Mouse (Mus musculus) erythroblast, embryonic 14.5 days (primary cell): ENCODE data around the gene Mbtps1. TPM values are rescaled to one million over a fixed set of nuclear protein-coding genes. Genes with fewer than 3 reads are reported as not detected.
A peak's percentile ranks its signal among the peaks of the same experiment; 100 is the strongest.

Experiments
- H3K27me3 ChIP-seq: 2 replicates; pipeline ENCODE4 v1.6.1; 2012; ENCODE audit warnings: inconsistent platforms; ENCODE audit not compliant: control insufficient read depth
- H3K36me3 ChIP-seq: 2 replicates; pipeline ENCODE4 v1.6.1; 2012; ENCODE audit warnings: mild to moderate bottlenecking, inconsistent platforms; ENCODE audit not compliant: control insufficient read depth
- H3K4me1 ChIP-seq: 2 replicates; pipeline ENCODE4 v1.6.1; 2012; ENCODE audit warnings: inconsistent platforms; ENCODE audit not compliant: control insufficient read depth
- H3K4me3 ChIP-seq: replicated peaks from 2 replicates; pipeline ENCODE3; 2012; ENCODE audit warnings: moderate library complexity, mild to moderate bottlenecking, inconsistent platforms
- H3K9me3 ChIP-seq: 2 replicates; pipeline ENCODE4 v1.6.1; 2012; ENCODE audit warnings: low read length, inconsistent platforms, mixed read lengths; ENCODE audit not compliant: control insufficient read depth
- GATA1 ChIP-seq: IDR thresholded peaks from 2 replicates; pipeline ENCODE4 v1.6.1; 2012; ENCODE audit warnings: low read length, inconsistent platforms, mixed read lengths
- TAL1 ChIP-seq: IDR thresholded peaks from 3 replicates; pipeline ENCODE4 v1.6.1; 2012; ENCODE audit warnings: low read length, inconsistent platforms, mixed read lengths
- polyA plus RNA-seq: library from polyadenylated mRNA; stranded (reverse); fragments of >175 nt; gene quantifications from 2 replicates; pipeline ENCODE4 v1.2.3, GENCODE M21; 2012

Mbtps1 gene
- polyA plus RNA-seq, result 9.2 and 13.4 TPM in 2 replicates

DNA sequence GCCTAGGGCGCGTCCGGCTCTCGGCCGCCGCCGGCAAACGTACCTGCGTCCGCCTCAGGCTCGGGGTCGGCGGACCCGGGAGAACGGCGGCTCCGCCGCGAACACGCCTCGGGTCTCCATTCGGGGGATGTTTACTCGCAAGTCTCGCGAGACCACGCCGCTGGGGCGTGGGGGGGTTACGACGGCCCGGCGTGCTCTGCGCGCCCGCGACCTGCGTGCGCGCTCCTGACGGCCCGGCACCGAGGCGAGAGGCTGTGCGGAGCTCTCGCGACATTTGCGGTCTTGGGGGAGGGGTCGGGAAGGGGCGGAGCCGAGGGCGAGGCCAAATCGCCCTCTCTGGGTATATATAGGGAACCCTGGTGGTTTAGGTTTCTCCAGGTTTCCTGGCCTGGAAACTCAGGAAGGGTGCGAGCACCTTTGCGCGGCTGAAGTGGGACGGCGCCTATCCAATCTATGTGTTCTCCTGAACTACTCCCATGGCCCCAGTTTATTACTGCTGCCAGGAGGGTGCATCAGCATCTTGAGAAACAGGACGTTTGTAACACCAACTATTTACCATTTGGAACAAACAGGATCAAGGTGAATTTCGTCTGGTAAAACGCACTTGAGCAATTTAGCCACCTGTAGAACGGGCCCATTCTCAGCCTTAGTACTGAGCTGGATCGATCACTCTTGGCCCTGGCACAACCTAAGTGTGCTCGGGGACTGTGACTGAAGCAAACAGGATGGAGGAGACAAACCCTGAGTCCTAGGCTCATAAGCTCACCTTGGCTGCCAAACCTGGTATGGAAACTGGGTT lies at the start of gene Mbtps1:
Mbtps1 (minus strand) TSS at position 133 of the 799 bp plus-strand sequence.
- Histone ChIP-seq H3K9me3 (no peaks in the 10 kb centered on the region), H3K36me3 (peaks cover 51% of the 10 kb centered on the region), H3K4me1 (peaks cover 41% of the 10 kb centered on the region), H3K27me3 (no peaks in the 10 kb centered on the region), H3K4me3 (peak within 1 kb of the TSS; percentile 83)
- TF ChIP-seq GATA1, result no peak
- TF ChIP-seq TAL1, result no peak

DNA sequence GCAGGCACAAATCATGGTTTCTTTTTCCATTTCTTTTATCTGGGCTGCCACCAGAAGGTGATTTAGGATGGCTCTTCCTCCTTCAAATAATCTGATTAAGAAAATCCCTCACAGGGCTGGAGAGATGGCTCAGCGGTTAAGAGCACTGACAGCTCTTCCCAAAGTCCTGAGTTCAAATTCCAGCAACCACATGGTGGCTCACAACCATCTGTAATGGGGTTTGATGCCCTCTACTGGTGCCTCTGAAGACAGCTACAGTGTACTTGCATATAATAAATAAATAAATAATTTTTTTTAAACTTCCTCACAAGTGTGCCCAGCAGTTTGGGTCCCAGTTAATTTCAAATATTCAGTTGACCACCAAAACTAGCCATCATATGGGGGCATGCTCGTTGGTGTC lies 47.7 kb upstream of the Mbtps1 start:
- no peaks in the 10 kb centered on the region for H3K27me3 ChIP-seq
- peaks cover 21% of the 10 kb centered on the region for H3K36me3 ChIP-seq
- peaks cover 22% of the 10 kb centered on the region for H3K4me1 ChIP-seq
- peaks cover 7% of the 10 kb centered on the region for H3K9me3 ChIP-seq
- H3K4me3 ChIP-seq, result no peak overlapping the region
- TF ChIP-seq GATA1, result no peak
- no peak for TF ChIP-seq TAL1

- no peak for TF ChIP-seq TAL1
- no peak for TF ChIP-seq GATA1
Measured at GRCm38 (mm10) chr8:119604996-119605395, 46.5 kb upstream of the Mbtps1 start, which contains the start of gene Taf1c. Gene Taf1c (minus strand): TSS chr8:119605222.

DNA sequence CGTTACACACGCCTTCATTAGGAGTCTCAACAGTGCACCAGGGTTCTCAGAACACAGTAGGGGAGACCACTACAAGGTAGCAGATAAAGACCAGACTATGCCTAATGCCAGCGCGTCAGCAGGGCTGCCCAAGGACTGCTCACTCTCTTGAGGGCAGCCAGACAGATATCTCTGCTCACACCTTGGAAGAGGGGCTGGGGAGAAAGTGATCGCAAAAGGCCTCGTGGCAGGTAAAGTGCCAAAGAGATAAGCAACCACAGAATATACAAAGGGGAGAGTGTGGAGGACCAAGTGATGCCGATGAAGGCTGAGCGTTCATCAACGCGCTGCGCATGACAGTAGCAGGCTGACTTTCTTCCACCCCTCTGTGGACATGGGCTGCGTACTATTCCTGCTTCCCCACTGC lies 45.9 kb upstream of the Mbtps1 start:
- H3K27me3 ChIP-seq, result no peaks in the 10 kb centered on the region
- peak overlapping the region; percentile 76 for H3K4me3 ChIP-seq
- TF ChIP-seq TAL1 (no peak), GATA1 (no peak)
- peaks cover 22% of the 10 kb centered on the region for H3K4me1 ChIP-seq
- peaks cover 40% of the 10 kb centered on the region for H3K36me3 ChIP-seq
- H3K9me3 ChIP-seq, result peaks cover 4% of the 10 kb centered on the region; the same call in 1 of the 2 replicates

More at GRCm38 (mm10) chr8:119604996-119605395, 46.5 kb upstream of the Mbtps1 start, which contains the start of gene Taf1c:
- H3K27me3 ChIP-seq, result no peaks in the 10 kb centered on the region
- peaks cover 22% of the 10 kb centered on the region for H3K4me1 ChIP-seq
- H3K9me3 ChIP-seq, result peaks cover 7% of the 10 kb centered on the region
- H3K36me3 ChIP-seq, result peaks cover 34% of the 10 kb centered on the region
- peak within 1 kb of the TSS; percentile 76 for H3K4me3 ChIP-seq

DNA sequence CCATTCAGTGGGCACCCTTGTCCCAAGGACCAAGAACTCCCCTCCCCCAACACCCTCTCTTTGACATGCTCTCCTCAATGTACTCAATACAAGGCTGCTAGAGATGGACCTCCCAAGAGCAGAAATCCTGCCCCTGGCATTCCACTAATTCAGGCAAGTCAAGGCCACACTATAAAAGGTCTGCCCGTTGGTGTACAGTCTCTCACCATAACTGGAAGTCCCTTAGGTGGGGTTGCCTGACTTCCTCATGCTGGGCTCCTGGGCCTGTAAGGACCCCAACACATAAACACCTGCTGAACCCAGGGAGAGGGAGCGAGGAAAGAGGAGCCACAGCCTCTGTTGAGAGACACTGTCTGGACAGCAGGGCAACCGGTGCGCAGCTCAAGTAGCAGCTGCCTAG lies 45.2 kb upstream of the Mbtps1 start:
- H3K27me3 ChIP-seq, result no peaks in the 10 kb centered on the region
- peaks cover 22% of the 10 kb centered on the region for H3K4me1 ChIP-seq
- H3K36me3 ChIP-seq, result peaks cover 46% of the 10 kb centered on the region
- no peaks in the 10 kb centered on the region for H3K9me3 ChIP-seq
- TF ChIP-seq GATA1, result no peak
- no peak for TF ChIP-seq TAL1
- H3K4me3 ChIP-seq, result peak overlapping the region; percentile 76

DNA sequence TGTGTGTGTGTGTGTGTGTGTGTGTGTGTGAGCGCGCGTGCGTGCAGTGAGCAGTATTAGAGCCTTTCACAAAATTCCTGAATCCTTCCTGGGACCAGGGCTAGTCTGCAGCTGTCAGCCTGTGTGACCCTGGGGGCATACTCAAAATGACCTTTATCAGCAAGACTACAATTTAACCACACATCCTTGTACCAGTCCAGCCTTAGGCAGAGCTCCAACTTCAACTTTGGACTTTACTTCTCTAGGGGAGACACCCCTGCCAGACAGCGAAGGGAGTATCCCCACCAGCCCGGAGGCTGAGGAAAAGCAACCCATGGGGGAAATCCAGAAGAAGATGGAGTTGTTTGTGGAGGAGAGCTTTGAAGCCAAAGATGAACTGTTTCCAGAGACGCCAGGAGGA lies 32.9 kb upstream of the Mbtps1 start:
- Histone ChIP-seq H3K36me3 (peaks cover 2% of the 10 kb centered on the region), H3K4me3 (no peak overlapping the region), H3K9me3 (no peaks in the 10 kb centered on the region), H3K4me1 (peaks cover 13% of the 10 kb centered on the region), H3K27me3 (no peaks in the 10 kb centered on the region)
- no peak for TF ChIP-seq TAL1
- TF ChIP-seq GATA1, result no peak

GRCm38 (mm10) chr8:119590348-119590747 lies 31.8 kb upstream of the Mbtps1 start:
- Histone ChIP-seq H3K27me3 (no peaks in the 10 kb centered on the region), H3K9me3 (no peaks in the 10 kb centered on the region; the same call in 1 of the 2 replicates), H3K4me3 (no peak overlapping the region), H3K4me1 (peaks cover 21% of the 10 kb centered on the region), H3K36me3 (no peaks in the 10 kb centered on the region)
- TF ChIP-seq TAL1 (no peak), GATA1 (no peak)

- no peak overlapping the region for H3K4me3 ChIP-seq
- no peak for TF ChIP-seq GATA1
- TF ChIP-seq TAL1, result no peak
- no peaks in the 10 kb centered on the region for H3K36me3 ChIP-seq
- H3K4me1 ChIP-seq, result peaks cover 30% of the 10 kb centered on the region
- H3K27me3 ChIP-seq, result no peaks in the 10 kb centered on the region
- H3K9me3 ChIP-seq, result no peaks in the 10 kb centered on the region; the same call in 1 of the 2 replicates
Measured at GRCm38 (mm10) chr8:119588844-119589243, 30.3 kb upstream of the Mbtps1 start.

DNA sequence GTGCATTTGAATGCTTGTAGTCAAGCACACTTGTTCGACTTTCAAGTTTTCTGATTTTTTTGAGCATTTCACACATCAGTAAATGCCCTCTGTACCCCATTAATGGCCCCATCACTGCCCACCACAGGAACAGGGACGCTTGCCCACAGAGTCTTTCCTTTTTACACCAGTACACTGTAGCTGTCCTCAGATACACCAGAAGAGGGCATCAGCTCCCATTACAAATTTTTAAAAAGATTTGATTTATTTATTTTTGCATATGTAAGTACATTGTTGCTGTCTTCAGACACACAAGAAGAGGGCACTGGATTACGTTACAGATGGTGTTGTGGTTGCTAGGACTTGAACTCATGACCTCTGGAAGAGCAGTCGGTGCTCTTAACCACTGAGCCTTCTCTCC lies 29.8 kb upstream of the Mbtps1 start:
- Histone ChIP-seq H3K36me3 (no peaks in the 10 kb centered on the region), H3K4me1 (peaks cover 30% of the 10 kb centered on the region), H3K27me3 (no peaks in the 10 kb centered on the region), H3K4me3 (no peak overlapping the region), H3K9me3 (no peaks in the 10 kb centered on the region; the same call in 1 of the 2 replicates)
- TF ChIP-seq TAL1 (no peak), GATA1 (no peak)
